Mouse (Mus musculus) lung, postnatal 14 days (tissue): ENCODE data around the gene Actl7a.

Source experiments
- DNase-seq: peaks from one replicate; pipeline ENCODE4 v3.0.0; 2021

Actl7a gene

GRCm38 (mm10) chr4:56743363-56744195, at the start of gene Actl7a:
Actl7a (plus strand) TSS chr4:56743413.
- no peak for DNase-seq

DNA sequence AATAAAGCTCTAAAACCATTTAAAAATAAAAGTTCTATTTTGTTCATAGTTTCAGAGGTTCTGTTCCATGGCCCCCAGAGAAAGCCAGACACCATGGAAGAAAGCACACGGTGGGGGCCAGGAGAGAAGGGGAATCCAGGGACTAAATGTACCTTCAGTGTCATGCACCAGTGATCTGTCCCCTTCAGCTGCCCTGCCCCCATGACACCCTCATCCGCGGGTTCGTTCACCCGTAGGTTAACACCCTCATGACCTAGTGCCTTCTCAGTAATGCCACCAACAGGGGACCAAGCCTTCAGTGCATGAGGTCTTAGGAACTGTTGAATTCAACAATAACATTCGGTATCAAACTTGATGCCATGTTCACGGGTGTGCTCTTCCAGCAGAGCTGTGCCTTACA, 46.8 kb upstream of the Actl7a start:
- DNase-seq: no peak

- no peak for DNase-seq
Observed at GRCm38 (mm10) chr4:56698671-56699070, 44.5 kb upstream of the Actl7a start.

DNA sequence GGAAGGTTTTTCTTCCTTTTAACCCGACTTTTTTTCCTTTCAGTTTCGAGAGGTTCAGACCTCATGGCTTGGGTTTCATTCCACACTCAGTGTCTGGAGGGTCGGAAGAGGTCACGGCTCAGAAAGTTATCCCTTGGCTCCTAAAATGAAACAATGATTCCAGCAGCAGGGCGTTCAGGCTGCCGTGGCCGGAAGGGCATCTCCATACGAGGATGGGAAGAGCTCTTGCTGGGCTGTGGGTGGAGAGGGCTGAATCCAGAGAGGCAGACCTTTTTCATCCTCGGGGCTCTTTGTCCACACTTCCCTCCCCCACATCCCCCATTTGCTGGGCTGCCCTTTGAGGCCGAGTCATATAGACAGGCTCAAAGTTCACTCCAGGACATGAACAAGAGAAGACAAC, 41.0 kb upstream of the Actl7a start:
- no peak for DNase-seq

GRCm38 (mm10) chr4:56713155-56713554, 30.1 kb upstream of the Actl7a start:
- no peak for DNase-seq

DNA sequence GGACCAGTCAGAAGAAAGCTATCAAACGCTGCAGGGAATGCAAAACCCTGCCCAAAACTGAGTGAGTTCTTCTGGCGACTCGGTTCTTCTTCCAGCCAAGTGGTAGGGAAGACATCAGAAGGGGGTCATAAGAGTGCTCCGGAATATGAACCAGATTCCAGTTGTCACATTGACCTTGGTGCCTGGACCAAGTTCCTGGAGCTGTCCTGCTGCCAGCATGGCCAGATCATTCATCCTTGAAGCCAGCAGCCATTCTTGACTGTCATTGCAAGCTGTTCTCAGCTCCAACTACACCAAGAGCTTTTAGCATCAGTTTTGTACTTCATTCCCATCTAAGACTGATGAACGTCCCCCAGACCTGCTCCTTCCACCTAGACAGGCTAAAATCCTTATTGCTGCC, 26.4 kb upstream of the Actl7a start:
- no peak for DNase-seq

DNA sequence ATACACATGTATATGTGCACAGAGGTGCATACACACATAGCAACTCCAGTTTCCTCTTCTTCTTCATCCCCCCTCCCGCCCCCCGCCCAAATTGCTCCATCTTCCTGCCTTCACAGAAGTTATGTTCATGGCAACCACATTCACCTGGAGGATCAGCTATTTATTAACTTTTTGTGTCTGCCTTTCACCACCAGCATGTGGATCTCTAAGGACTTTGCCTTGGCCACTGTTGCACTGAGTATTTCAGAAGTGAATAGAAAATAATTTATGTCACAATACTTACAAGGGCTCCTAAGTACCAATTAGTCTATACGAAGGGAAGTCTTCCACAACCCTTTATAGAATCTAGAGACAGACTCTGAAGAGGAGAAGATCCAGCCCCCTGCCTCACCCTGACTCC, 25.3 kb upstream of the Actl7a start:
- DNase-seq: no peak

DNA sequence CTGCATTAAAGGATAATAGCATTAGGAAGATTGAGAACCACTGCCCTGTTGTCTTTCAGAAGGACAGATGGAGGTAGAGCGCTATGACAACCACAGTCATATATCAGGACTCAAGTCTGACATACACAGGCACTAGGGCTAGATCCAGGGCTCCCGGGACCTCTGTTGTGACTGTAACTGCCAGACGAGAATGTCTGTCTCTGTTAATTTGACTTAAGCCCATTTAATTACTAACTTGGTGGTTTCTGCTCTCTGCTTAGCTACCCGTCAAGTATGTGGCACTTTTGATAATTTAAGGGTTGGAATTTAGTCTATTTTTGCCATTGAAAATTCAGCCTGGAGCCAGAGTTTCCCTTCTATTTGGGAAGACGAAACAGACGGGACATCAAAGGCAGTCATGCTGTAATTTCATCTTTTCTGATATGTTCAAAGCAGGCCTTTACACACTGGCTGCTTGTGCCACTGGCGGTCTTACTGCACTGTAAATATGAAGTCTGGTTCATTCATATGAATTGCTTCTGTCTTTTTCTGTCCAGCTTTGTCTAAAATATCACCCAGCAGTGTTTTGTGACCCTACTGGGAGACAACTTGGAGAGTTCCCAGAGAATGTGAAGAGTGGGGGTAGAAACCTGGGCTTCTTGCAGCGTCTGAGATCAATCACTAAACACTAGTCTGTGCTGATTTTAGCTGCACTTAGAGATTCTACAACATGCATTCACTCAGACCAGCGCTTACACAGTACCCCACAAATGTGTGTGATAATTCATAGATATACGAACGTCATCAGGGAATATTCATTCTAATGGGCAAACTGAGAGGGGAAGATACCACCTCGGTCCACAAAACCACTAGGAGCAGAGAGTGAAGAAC, 24.4 kb upstream of the Actl7a start:
- DNase-seq: no peak

DNA sequence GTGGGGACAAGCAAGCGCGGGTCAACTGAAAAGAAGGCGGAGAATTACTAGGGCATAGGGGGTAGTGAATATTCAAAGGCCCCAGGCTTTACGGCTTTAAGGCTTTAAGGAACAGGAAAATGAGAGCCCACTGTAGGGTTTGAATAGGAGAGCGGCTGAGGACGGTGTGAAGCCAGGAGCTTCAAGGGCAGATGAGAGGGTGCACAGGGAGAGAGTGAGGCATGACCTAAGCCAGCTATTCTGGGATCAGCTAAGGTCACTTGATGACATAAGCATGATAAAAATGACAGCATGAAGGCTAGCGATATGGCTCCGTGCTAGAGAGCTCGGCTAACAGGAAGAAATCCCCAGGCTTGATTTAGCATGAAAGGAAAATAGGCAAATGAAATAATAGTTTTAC, 23.8 kb upstream of the Actl7a start:
- no peak for DNase-seq

- DNase-seq: no peak
Observed at GRCm38 (mm10) chr4:56720403-56720802, 22.8 kb upstream of the Actl7a start.

DNA sequence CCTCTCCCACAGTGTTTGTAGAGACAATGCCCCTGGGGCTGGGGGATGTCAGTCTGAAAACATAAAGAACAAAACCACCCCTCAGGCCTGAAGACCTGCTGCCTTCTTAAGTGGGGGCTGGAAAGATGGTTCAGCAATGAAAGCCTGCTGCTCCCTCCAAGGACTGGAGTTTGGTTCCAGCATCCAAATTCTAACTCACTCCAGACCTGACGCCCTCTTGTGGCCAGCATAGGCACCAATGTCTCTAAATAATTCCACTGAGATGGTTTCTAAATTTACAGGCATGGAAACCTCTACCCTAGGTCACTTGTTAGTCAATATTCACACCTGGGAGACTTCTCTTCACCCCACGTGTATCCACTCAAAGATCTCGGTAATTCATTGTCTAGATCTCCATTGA, 21.7 kb upstream of the Actl7a start:
- DNase-seq: peak; percentile 55

GRCm38 (mm10) chr4:56722346-56722745, 20.9 kb upstream of the Actl7a start:
- DNase-seq: no peak

- no peak for DNase-seq
Observed at GRCm38 (mm10) chr4:56723237-56723636, 20.0 kb upstream of the Actl7a start.

GRCm38 (mm10) chr4:56725839-56726238, 17.4 kb upstream of the Actl7a start:
- DNase-seq: peak; percentile 17

GRCm38 (mm10) chr4:56740020-56740485, 3.2 kb upstream of the Actl7a start, which contains the start of gene Gm26657:
Gm26657 (plus strand) TSS chr4:56740070.
- DNase-seq: no peak

- no peak for DNase-seq
Observed at GRCm38 (mm10) chr4:56740611-56741010, 2.6 kb upstream of the Actl7a start.

GRCm38 (mm10) chr4:56741041-56741493, 2.1 kb upstream of the Actl7a start, which contains the start of gene Actl7b:
Actl7b (minus strand) TSS chr4:56741443.
- no peak for DNase-seq

DNA sequence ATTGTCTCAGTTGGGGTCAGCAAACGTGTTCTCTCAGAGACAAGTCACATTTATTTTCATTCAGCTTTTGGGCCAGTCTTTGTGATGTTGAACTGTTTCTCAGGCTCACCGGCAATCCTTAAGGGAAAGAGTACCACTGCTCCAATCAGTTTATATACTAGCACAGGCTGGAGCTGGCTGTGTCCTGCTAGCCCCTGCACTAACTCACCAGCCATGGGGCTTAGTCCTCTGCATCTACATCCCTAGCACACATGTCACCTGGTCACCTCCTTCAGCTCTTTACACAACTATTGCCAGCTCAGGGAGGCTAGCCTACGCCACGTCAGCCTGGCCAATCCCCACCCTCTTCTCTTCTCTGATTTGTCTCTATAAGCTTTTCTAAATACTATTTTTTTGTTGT, 515 bp upstream of the Actl7a start:
- no peak for DNase-seq

GRCm38 (mm10) chr4:56746345-56746744, 3.1 kb downstream of the Actl7a start:
- no peak for DNase-seq

DNA sequence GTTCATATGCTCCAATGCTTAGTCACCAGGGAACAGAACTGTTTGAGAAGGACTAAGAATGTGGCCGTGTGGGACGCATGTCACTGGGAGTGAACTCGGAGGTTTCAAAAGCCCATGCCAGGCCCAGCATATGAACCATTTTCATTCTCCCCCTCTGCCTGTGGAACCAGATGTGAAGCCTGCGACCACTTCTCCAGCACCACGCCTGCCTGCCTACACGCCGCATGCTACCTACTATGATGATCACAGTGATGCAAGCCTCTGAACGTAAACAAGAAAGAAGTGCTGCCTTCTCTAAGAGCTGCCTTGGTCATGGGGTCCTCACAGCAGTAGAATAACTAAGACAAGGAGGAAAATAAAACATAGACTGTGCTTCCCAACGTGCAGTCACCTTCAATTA, 4.2 kb downstream of the Actl7a start:
- DNase-seq: no peak

DNA sequence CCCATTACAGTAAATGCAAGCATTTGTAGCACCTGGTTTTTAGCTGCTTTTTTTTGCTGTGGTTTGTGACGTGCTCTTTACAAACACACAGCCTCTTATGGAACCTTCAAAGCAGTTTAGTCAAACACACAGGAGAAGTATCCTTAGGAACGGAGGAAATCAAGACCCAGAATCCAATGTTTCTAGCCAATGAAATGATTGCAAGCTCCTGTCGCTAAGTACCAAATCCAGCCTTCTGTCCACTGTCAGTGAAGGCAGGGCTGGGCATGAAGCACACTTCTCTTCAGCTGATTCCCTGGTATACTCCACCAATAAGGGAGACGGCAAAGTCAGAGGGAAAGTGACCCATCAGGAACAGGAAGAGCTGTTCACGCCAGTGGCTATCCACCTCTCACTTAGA, 12.8 kb downstream of the Actl7a start:
- DNase-seq: no peak

GRCm38 (mm10) chr4:56756966-56757600, 13.9 kb downstream of the Actl7a start:
- peak; percentile 53 for DNase-seq

DNA sequence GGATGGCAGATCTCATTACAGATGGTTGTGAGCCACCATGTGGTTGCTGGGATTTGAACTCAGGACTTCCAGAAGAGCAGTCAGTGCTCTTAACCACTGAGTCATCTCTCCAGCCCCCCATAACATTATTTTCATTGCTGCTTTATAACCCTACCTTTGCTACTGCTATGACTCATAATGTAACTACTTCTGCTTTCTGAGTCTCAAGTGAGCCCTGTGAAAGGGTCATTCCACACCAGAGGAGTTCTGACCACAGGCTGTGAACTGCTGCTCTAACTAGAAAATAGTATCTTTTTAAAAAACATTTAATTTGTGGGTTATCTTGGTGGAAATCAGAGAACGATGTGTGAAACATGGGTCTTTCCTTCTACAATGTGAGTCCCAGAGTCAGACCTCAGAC, 14.5 kb downstream of the Actl7a start:
- DNase-seq: no peak
